Mouse (Mus musculus) kidney, adult 2 months (tissue): ENCODE measurements around the gene Hmgcr.

ENCODE experiments used
- CTCF ChIP-seq: fragments of 200-500 bp; conservative IDR thresholded peaks from 2 replicates; pipeline ENCODE4 v1.5.1; 2011; ENCODE audit warnings: low read depth, mild to moderate bottlenecking, control low read depth, low read length, moderate library complexity, mixed read lengths; ENCODE audit not compliant: insufficient read depth, insufficient read length
- POLR2A ChIP-seq: fragments of 200-500 bp; IDR thresholded peaks from one replicate; pipeline ENCODE4 v1.6.1; 2011; ENCODE audit warnings: low read depth, low read length, control low read depth

DNA sequence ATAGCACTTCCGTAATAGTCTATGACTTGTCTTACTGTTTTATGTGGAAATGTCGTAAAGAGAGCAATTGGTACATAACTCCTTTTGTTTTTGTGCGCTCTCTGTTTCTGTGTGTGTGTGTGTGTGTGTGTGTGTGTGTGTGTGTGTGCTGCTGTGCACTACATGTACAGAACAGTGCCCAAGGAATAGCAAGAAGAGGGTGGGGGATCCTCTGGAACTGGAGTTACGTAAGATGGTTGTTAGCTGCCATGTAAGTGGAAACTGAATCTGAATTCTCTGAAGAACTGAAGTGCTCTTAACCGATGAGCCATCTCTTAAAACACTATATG lies 1.1 kb upstream of the Hmgcr start:
- no peak for TF ChIP-seq CTCF
- TF ChIP-seq POLR2A, result no peak
